Mouse (Mus musculus) forebrain, postnatal 0 days (tissue): ENCODE measurements around the gene Icmt. TPM values are rescaled to one million over a fixed set of nuclear protein-coding genes. Genes with fewer than 3 reads are reported as not detected.

Source experiments
- ATAC-seq: fragments of 200-750 bp; cut with Nextera tagmentation; 2 replicates; pipeline ENCODE4 v1.8.0; 2017; ENCODE audit warnings: mild to moderate bottlenecking, moderate library complexity
- DNase-seq: peaks from one replicate; pipeline ENCODE4 v3.0.0-alpha.2; 2015
- H3K27ac ChIP-seq: fragments of 300-500 bp; sonication (generic); 2 replicates; pipeline ENCODE4 v1.5.1; 2014; ENCODE audit warnings: low read depth, mild to moderate bottlenecking, antibody characterized with exemption, low read length, moderate library complexity, mixed read lengths
- H3K27me3 ChIP-seq: fragments of 300-500 bp; sonication (generic); 2 replicates; pipeline ENCODE4 v1.6.1; 2014; ENCODE audit warnings: mild to moderate bottlenecking, low read length, mixed read lengths; ENCODE audit not compliant: insufficient read depth
- H3K36me3 ChIP-seq: fragments of 300-500 bp; sonication (generic); 2 replicates; pipeline ENCODE4 v1.6.1; 2014; ENCODE audit warnings: mild to moderate bottlenecking, moderate library complexity; ENCODE audit not compliant: insufficient read depth
- H3K4me1 ChIP-seq: fragments of 300-500 bp; sonication (generic); 2 replicates; pipeline ENCODE4 v1.6.1; 2014; ENCODE audit warnings: antibody characterized with exemption; ENCODE audit not compliant: insufficient read depth
- H3K4me2 ChIP-seq: fragments of 300-500 bp; sonication (generic); 2 replicates; pipeline ENCODE4 v1.6.1; 2014; ENCODE audit warnings: low read depth, mild to moderate bottlenecking, moderate library complexity
- H3K4me3 ChIP-seq: fragments of 300-500 bp; sonication (generic); 2 replicates; pipeline ENCODE4 v1.5.1; 2014; ENCODE audit warnings: low read depth, low read length, mixed read lengths
- H3K9ac ChIP-seq: fragments of 300-500 bp; sonication (generic); 2 replicates; pipeline ENCODE4 v1.6.1; 2014; ENCODE audit warnings: mild to moderate bottlenecking
- H3K9me3 ChIP-seq: fragments of 300-500 bp; sonication (generic); 2 replicates; pipeline ENCODE4 v1.6.1; 2016; ENCODE audit warnings: low read length
- CTCF ChIP-seq: sonication (generic); IDR thresholded peaks from 2 replicates; pipeline ENCODE4 v1.5.1; 2016; ENCODE audit warnings: antibody characterized with exemption, control low read depth, low read depth
- WGBS: fragments of 180-500 bp; shearing (Covaris S2); extraction: QIAGEN DNeasy Blood & Tissue Kit; methylation state at CpG from one replicate; pipeline ENCODE4 v1.1.7; 2014; 5-methylcytosine and 5-hydroxymethylcytosine counted together
- polyA plus RNA-seq: library from polyadenylated mRNA; unstranded; fragments of >200 nt; fragmentation: Nextera tagmentation; extraction: Ambion mirVana; gene quantifications from 2 replicates; pipeline ENCODE4 v1.2.1, GENCODE M21; 2015
- total RNA-seq: library from RNA; depleted of rRNA; stranded (reverse); fragments of >200 nt; gene quantifications from 2 replicates; pipeline ENCODE4 v1.2.3, GENCODE M21; 2014

The Icmt gene
- total and polyA plus RNA-seq, 2 experiments from 2014 or later: 12.7 to 28.5 TPM

GRCm38 (mm10) chr4:152318517-152319234 is 21.6 kb downstream of the Icmt start, which contains the start of gene Rnf207:
Rnf207 (minus strand) TSS chr4:152318993.
- H3K9ac ChIP-seq: 0 out of 2 replicates have a peak within 1 kb of the TSS, but pooled peaks have one; percentile 7

GRCm38 (mm10) chr4:152321464-152321863 is 24.4 kb downstream of the Icmt start:
- peaks cover 18% of the 10 kb centered on the region for H3K27me3 ChIP-seq
- no peak overlapping the region for H3K9ac ChIP-seq
- WGBS: 58% methylated on average over 5 of the region's 5 CpGs
- no peaks in the 10 kb centered on the region for H3K9me3 ChIP-seq
- H3K4me2 ChIP-seq: no peak overlapping the region
- TF ChIP-seq CTCF: no peak
- H3K4me1 ChIP-seq: no peaks in the 10 kb centered on the region
- DNase-seq (no peak), ATAC-seq (no peak)
- no peak overlapping the region for H3K4me3 ChIP-seq
- H3K27ac ChIP-seq: no peak overlapping the region
- H3K36me3 ChIP-seq: no peaks in the 10 kb centered on the region

More at GRCm38 (mm10) chr4:152318517-152319234, 21.6 kb downstream of the Icmt start, which contains the start of gene Rnf207:
- 5% methylated on average over 26 of the region's 26 CpGs for WGBS
- Histone ChIP-seq H3K27me3 (peaks cover 40% of the 10 kb centered on the region), H3K4me2 (peak within 1 kb of the TSS; percentile 11; the same call in 1 of the 2 replicates), H3K27ac (no peak within 1 kb of the TSS), H3K4me1 (0 out of 2 replicates have a peak, but pooled peaks cover under 1% of the 10 kb centered on the region), H3K36me3 (no peaks in the 10 kb centered on the region), H3K4me3 (no peak within 1 kb of the TSS), H3K9me3 (no peaks in the 10 kb centered on the region)
- peak; percentile 61 for TF ChIP-seq CTCF
- DNase-seq (peak; percentile 32), ATAC-seq (no peak)

GRCm38 (mm10) chr4:152324641-152325562 is 27.9 kb downstream of the Icmt start:
- H3K9ac ChIP-seq: no peak overlapping the region
- TF ChIP-seq CTCF: no peak
- DNase-seq (no peak), ATAC-seq (peak; percentile 11)
- no peak overlapping the region for H3K27ac ChIP-seq
- peak overlapping the region; percentile 31 for H3K4me2 ChIP-seq
- H3K4me3 ChIP-seq: peak overlapping the region; percentile 69
- no peaks in the 10 kb centered on the region for H3K9me3 ChIP-seq
- H3K36me3 ChIP-seq: peaks cover 14% of the 10 kb centered on the region
- peaks cover 10% of the 10 kb centered on the region for H3K4me1 ChIP-seq
- no peaks in the 10 kb centered on the region for H3K27me3 ChIP-seq
- 51% methylated on average over 16 of the region's 16 CpGs for WGBS

- Histone ChIP-seq H3K4me3 (peak within 1 kb of the TSS; percentile 69), H3K27me3 (no peaks in the 10 kb centered on the region), H3K36me3 (peaks cover 23% of the 10 kb centered on the region), H3K9ac (peak within 1 kb of the TSS; percentile 72), H3K4me1 (peaks cover 10% of the 10 kb centered on the region), H3K9me3 (no peaks in the 10 kb centered on the region), H3K27ac (peak within 1 kb of the TSS; percentile 54; the same call in 1 of the 2 replicates), H3K4me2 (peak within 1 kb of the TSS; percentile 81)
- under 1% methylated on average over 69 of the region's 70 CpGs for WGBS
- ATAC-seq: peak; percentile 99
- peak; percentile 57 for TF ChIP-seq CTCF
- DNase-seq: peak; percentile 97
These were observed 28.8 kb downstream of the Icmt start, which contains the start of gene Rpl22 for GRCm38 (mm10) chr4:152325574-152326411. Rpl22 (plus strand) TSS chr4:152325742.

GRCm38 (mm10) chr4:152326543-152326942 is 29.5 kb downstream of the Icmt start:
- peaks cover 31% of the 10 kb centered on the region for H3K36me3 ChIP-seq
- 3% methylated on average over 11 of the region's 11 CpGs for WGBS
- ATAC-seq (no peak), DNase-seq (no peak)
- H3K4me2 ChIP-seq: peak overlapping the region; percentile 81
- H3K9me3 ChIP-seq: no peaks in the 10 kb centered on the region
- TF ChIP-seq CTCF: no peak
- H3K4me1 ChIP-seq: peaks cover 10% of the 10 kb centered on the region
- H3K9ac ChIP-seq: peak overlapping the region; percentile 72
- H3K27ac ChIP-seq: no peak overlapping the region
- H3K27me3 ChIP-seq: no peaks in the 10 kb centered on the region
- H3K4me3 ChIP-seq: peak overlapping the region; percentile 69

GRCm38 (mm10) chr4:152328691-152329090 is 31.7 kb downstream of the Icmt start:
- 76% methylated on average over 6 of the region's 6 CpGs for WGBS
- peak; percentile 48 for DNase-seq
- peaks cover 50% of the 10 kb centered on the region for H3K36me3 ChIP-seq

More at GRCm38 (mm10) chr4:152328691-152329090, 31.7 kb downstream of the Icmt start:
- Histone ChIP-seq H3K4me2 (no peak overlapping the region), H3K27me3 (no peaks in the 10 kb centered on the region), H3K9ac (no peak overlapping the region), H3K27ac (no peak overlapping the region), H3K4me1 (peaks cover 10% of the 10 kb centered on the region), H3K4me3 (no peak overlapping the region), H3K9me3 (no peaks in the 10 kb centered on the region)
- ATAC-seq: no peak
- TF ChIP-seq CTCF: peak; percentile 57
